Mouse (Mus musculus): ENCODE measurements around the gene Tsnaxip1. TPM values are rescaled to one million over a fixed set of nuclear protein-coding genes. Genes with fewer than 3 reads are reported as not detected.
A peak's percentile ranks its signal among the peaks of the same experiment; 100 is the strongest.
"Not testable (repeated sequence)": the region's sequence is repeated elsewhere in the genome, so short reads cannot be mapped to it uniquely, and the experiment has no call there.

Tsnaxip1 gene
- polyA plus RNA-seq, 1 experiment from 2014 or later, result 0.14 TPM

- Histone ChIP-seq H3K27me3 (replicated peaks) (no peaks in the 10 kb centered on the region), H3K27ac (ENCODE audit: poor library complexity, severe bottlenecking) (no peak overlapping the region), H3K36me3 (peaks cover 60% of the 10 kb centered on the region), H3K4me1 (replicated peaks) (peaks cover 14% of the 10 kb centered on the region), H3K4me3 (no peak overlapping the region), H3K9me3 (replicated peaks) (no peaks in the 10 kb centered on the region), H3K4me2 (no peak overlapping the region), H3K9ac (no peak overlapping the region)
- 77% methylated on average over 3 of the region's 3 CpGs for WGBS
- peak; percentile 38; the same call in 1 of the 2 replicates for ATAC-seq (ENCODE audit: insufficient number of reproducible peaks, low FRiP score)
Observed at GRCm38 (mm10) chr8:105819659-105820058, 7.9 kb upstream of the Tsnaxip1 start.

GRCm38 (mm10) chr8:105820925-105821324 is 6.6 kb upstream of the Tsnaxip1 start:
- Histone ChIP-seq H3K27ac (ENCODE audit: poor library complexity, severe bottlenecking) (peak overlapping the region; percentile 62), H3K4me2 (peak overlapping the region; percentile 43), H3K4me3 (no peak overlapping the region), H3K36me3 (peaks cover 61% of the 10 kb centered on the region), H3K27me3 (replicated peaks) (no peaks in the 10 kb centered on the region), H3K9me3 (replicated peaks) (no peaks in the 10 kb centered on the region), H3K9ac (peak overlapping the region; percentile 47), H3K4me1 (replicated peaks) (peaks cover 23% of the 10 kb centered on the region)
- WGBS, result 80% methylated on average over 1 of the region's 1 CpGs
- ATAC-seq (ENCODE audit: insufficient number of reproducible peaks, low FRiP score), result peak; percentile 95

- Histone ChIP-seq H3K9me3 (replicated peaks) (no peaks in the 10 kb centered on the region), H3K9ac (peak overlapping the region; percentile 96), H3K27ac (ENCODE audit: poor library complexity, severe bottlenecking) (no peak overlapping the region), H3K4me2 (peak overlapping the region; percentile 84), H3K4me1 (replicated peaks) (peaks cover 25% of the 10 kb centered on the region), H3K36me3 (peaks cover 40% of the 10 kb centered on the region), H3K4me3 (peak overlapping the region; percentile 95), H3K27me3 (replicated peaks) (no peaks in the 10 kb centered on the region)
- no peak for ATAC-seq (ENCODE audit: insufficient number of reproducible peaks, low FRiP score)
- WGBS, result 83% methylated on average over 4 of the region's 4 CpGs
Observed at GRCm38 (mm10) chr8:105825506-105825905, 2.0 kb upstream of the Tsnaxip1 start.

GRCm38 (mm10) chr8:105826379-105826778 is 1.2 kb upstream of the Tsnaxip1 start:
- Histone ChIP-seq H3K9me3 (replicated peaks) (no peaks in the 10 kb centered on the region), H3K4me1 (replicated peaks) (peaks cover 16% of the 10 kb centered on the region), H3K4me2 (peak overlapping the region; percentile 84), H3K9ac (peak overlapping the region; percentile 96), H3K4me3 (peak overlapping the region; percentile 95), H3K27ac (ENCODE audit: poor library complexity, severe bottlenecking) (peak overlapping the region; percentile 82), H3K36me3 (peaks cover 31% of the 10 kb centered on the region), H3K27me3 (replicated peaks) (no peaks in the 10 kb centered on the region)
- no peak for ATAC-seq (ENCODE audit: insufficient number of reproducible peaks, low FRiP score)
- WGBS, result 6% methylated on average over 4 of the region's 4 CpGs

- not testable (repeated sequence) for H3K4me3 ChIP-seq; H3K4me2 ChIP-seq; H3K27me3 ChIP-seq (replicated peaks); H3K4me1 ChIP-seq (replicated peaks); H3K27ac ChIP-seq (ENCODE audit: poor library complexity, severe bottlenecking); H3K9me3 ChIP-seq (replicated peaks); H3K9ac ChIP-seq; ATAC-seq (ENCODE audit: insufficient number of reproducible peaks, low FRiP score); H3K36me3 ChIP-seq
- WGBS, result 67% methylated on average over 2 of the region's 2 CpGs
Observed at GRCm38 (mm10) chr8:105833740-105834139, 6.2 kb downstream of the Tsnaxip1 start.

- Histone ChIP-seq H3K27ac (ENCODE audit: poor library complexity, severe bottlenecking) (no peak overlapping the region), H3K4me1 (replicated peaks) (no peaks in the 10 kb centered on the region), H3K4me2 (no peak overlapping the region), H3K9ac (no peak overlapping the region), H3K27me3 (replicated peaks) (no peaks in the 10 kb centered on the region), H3K9me3 (replicated peaks) (no peaks in the 10 kb centered on the region), H3K4me3 (no peak overlapping the region), H3K36me3 (no peaks in the 10 kb centered on the region)
- 0 out of 2 replicates have a peak, but pooled peaks have one; percentile 39 for ATAC-seq (ENCODE audit: insufficient number of reproducible peaks, low FRiP score)
- 29% methylated on average over 11 of the region's 11 CpGs for WGBS
Observed at GRCm38 (mm10) chr8:105835318-105835717, 7.8 kb downstream of the Tsnaxip1 start.

- Histone ChIP-seq H3K9ac (no peak overlapping the region), H3K27ac (ENCODE audit: poor library complexity, severe bottlenecking) (no peak overlapping the region), H3K4me3 (no peak overlapping the region), H3K9me3 (replicated peaks) (no peaks in the 10 kb centered on the region), H3K4me1 (replicated peaks) (no peaks in the 10 kb centered on the region), H3K4me2 (no peak overlapping the region), H3K27me3 (replicated peaks) (no peaks in the 10 kb centered on the region), H3K36me3 (peaks cover 9% of the 10 kb centered on the region)
- 84% methylated on average over 6 of the region's 6 CpGs for WGBS
- ATAC-seq (ENCODE audit: insufficient number of reproducible peaks, low FRiP score), result no peak
Observed at GRCm38 (mm10) chr8:105836991-105837390, 9.5 kb downstream of the Tsnaxip1 start.

GRCm38 (mm10) chr8:105839209-105839608 is 11.7 kb downstream of the Tsnaxip1 start:
- H3K9me3 ChIP-seq (replicated peaks), result no peaks in the 10 kb centered on the region
- no peaks in the 10 kb centered on the region for H3K27me3 ChIP-seq (replicated peaks)
- no peak overlapping the region for H3K27ac ChIP-seq (ENCODE audit: poor library complexity, severe bottlenecking)
- H3K9ac ChIP-seq, result no peak overlapping the region
- no peaks in the 10 kb centered on the region for H3K4me1 ChIP-seq (replicated peaks)
- peaks cover 27% of the 10 kb centered on the region for H3K36me3 ChIP-seq
- 83% methylated on average over 5 of the region's 5 CpGs for WGBS
- no peak overlapping the region for H3K4me2 ChIP-seq
- ATAC-seq (ENCODE audit: insufficient number of reproducible peaks, low FRiP score), result no peak
- H3K4me3 ChIP-seq, result no peak overlapping the region

GRCm38 (mm10) chr8:105846678-105847077 is 19.1 kb downstream of the Tsnaxip1 start:
- Histone ChIP-seq H3K4me1 (replicated peaks) (peaks cover 20% of the 10 kb centered on the region), H3K36me3 (peaks cover 78% of the 10 kb centered on the region)
- peak; percentile 61; the same call in 1 of the 2 replicates for ATAC-seq (ENCODE audit: insufficient number of reproducible peaks, low FRiP score)

GRCm38 (mm10) chr8:105850014-105850413 is 22.5 kb downstream of the Tsnaxip1 start:
- peak overlapping the region; percentile 61; the same call in 1 of the 2 replicates for H3K4me2 ChIP-seq
- no peak overlapping the region for H3K27ac ChIP-seq (ENCODE audit: poor library complexity, severe bottlenecking)
- no peaks in the 10 kb centered on the region for H3K27me3 ChIP-seq (replicated peaks)
- H3K4me1 ChIP-seq (replicated peaks), result peaks cover 20% of the 10 kb centered on the region
- no peak overlapping the region for H3K9ac ChIP-seq
- H3K4me3 ChIP-seq, result no peak overlapping the region
- H3K36me3 ChIP-seq, result peaks cover 49% of the 10 kb centered on the region
- no peaks in the 10 kb centered on the region for H3K9me3 ChIP-seq (replicated peaks)
- ATAC-seq (ENCODE audit: insufficient number of reproducible peaks, low FRiP score), result no peak
- 81% methylated on average over 4 of the region's 4 CpGs for WGBS

More at GRCm38 (mm10) chr8:105846678-105847077, 19.1 kb downstream of the Tsnaxip1 start:
- peak overlapping the region; percentile 73 for H3K27ac ChIP-seq (ENCODE audit: poor library complexity, severe bottlenecking)
- 66% methylated on average over 11 of the region's 11 CpGs for WGBS
- no peak overlapping the region for H3K9ac ChIP-seq
- peak overlapping the region; percentile 9; the same call in 1 of the 2 replicates for H3K4me2 ChIP-seq
- H3K4me3 ChIP-seq, result no peak overlapping the region
- no peaks in the 10 kb centered on the region for H3K27me3 ChIP-seq (replicated peaks)
- H3K9me3 ChIP-seq (replicated peaks), result no peaks in the 10 kb centered on the region

GRCm38 (mm10) chr8:105850611-105851010 is 23.1 kb downstream of the Tsnaxip1 start:
- Histone ChIP-seq H3K27me3 (replicated peaks) (no peaks in the 10 kb centered on the region), H3K4me1 (replicated peaks) (peaks cover 20% of the 10 kb centered on the region), H3K9me3 (replicated peaks) (no peaks in the 10 kb centered on the region), H3K9ac (no peak overlapping the region), H3K36me3 (peaks cover 43% of the 10 kb centered on the region), H3K4me3 (peak overlapping the region; percentile 27), H3K4me2 (peak overlapping the region; percentile 61), H3K27ac (ENCODE audit: poor library complexity, severe bottlenecking) (no peak overlapping the region)
- WGBS, result 82% methylated on average over 7 of the region's 7 CpGs
- ATAC-seq (ENCODE audit: insufficient number of reproducible peaks, low FRiP score), result no peak

GRCm38 (mm10) chr8:105851651-105852143 is 24.2 kb downstream of the Tsnaxip1 start:
- Histone ChIP-seq H3K27me3 (replicated peaks) (no peaks in the 10 kb centered on the region), H3K9me3 (replicated peaks) (no peaks in the 10 kb centered on the region), H3K4me1 (replicated peaks) (peaks cover 24% of the 10 kb centered on the region), H3K27ac (ENCODE audit: poor library complexity, severe bottlenecking) (peak overlapping the region; percentile 67), H3K4me3 (peak overlapping the region; percentile 92), H3K9ac (peak overlapping the region; percentile 86), H3K4me2 (peak overlapping the region; percentile 81), H3K36me3 (peaks cover 33% of the 10 kb centered on the region)
- WGBS, result under 1% methylated on average over 34 of the region's 34 CpGs
- peak; percentile 74 for ATAC-seq (ENCODE audit: insufficient number of reproducible peaks, low FRiP score)
